Mouse (Mus musculus) bone marrow, adult 2 months (tissue): Measurements from ENCODE around the gene A3galt2.

Experiments
- CTCF ChIP-seq: fragments of 200-500 bp; IDR thresholded peaks from 2 replicates; pipeline ENCODE4 v1.5.1; 2011; ENCODE audit warnings: low read length, control low read depth; ENCODE audit not compliant: control insufficient read depth, insufficient read depth
- POLR2A ChIP-seq: fragments of 200-500 bp; IDR thresholded peaks from 2 replicates; pipeline ENCODE4 v1.6.1; 2011; ENCODE audit warnings: low read depth, mild to moderate bottlenecking, control low read depth, low read length, borderline replicate concordance; ENCODE audit not compliant: control insufficient read depth

DNA sequence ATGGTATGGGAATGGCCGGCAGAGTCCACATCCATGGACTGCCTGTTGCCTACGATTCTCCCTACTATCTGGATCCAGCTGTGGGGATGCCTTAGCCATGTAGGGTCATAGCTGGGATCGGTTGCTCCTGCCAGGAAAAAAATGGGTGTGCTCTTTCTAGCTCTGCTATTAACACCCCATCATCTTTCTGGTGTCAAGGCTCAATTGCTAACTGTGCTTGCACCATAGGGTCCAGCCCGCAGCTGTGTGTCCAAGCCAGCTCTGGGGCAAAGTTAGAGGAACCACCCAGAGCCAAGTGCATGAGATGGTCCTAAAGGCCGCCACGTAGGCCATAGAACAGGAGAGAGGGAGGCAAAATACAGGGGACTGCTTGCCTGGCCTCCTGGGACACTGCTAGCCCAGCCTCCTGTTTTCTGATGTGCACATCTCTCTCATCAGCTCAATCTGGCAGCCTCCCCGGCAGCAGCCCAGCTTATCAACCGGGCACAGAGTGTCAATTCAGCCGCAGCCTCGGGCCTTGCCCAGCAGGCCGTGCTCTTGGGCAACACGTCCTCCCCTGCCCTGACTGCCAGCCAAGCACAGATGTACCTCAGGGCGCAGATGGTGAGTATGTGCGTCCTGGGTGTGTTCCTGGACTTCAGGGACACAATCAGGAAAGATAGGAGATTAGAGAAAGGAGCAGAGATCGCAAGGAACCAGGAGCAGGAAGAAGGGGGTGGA lies 45.9 kb upstream of the A3galt2 start:
- no peak for TF ChIP-seq CTCF
- no peak for TF ChIP-seq POLR2A
